Mouse (Mus musculus): ENCODE results near the gene Ino80d. TPM values are rescaled to one million over a fixed set of nuclear protein-coding genes. Genes with fewer than 3 reads are reported as not detected.

Ino80d gene
- polyA plus RNA-seq, 2 experiments: 10.2 to 10.5 TPM

DNA sequence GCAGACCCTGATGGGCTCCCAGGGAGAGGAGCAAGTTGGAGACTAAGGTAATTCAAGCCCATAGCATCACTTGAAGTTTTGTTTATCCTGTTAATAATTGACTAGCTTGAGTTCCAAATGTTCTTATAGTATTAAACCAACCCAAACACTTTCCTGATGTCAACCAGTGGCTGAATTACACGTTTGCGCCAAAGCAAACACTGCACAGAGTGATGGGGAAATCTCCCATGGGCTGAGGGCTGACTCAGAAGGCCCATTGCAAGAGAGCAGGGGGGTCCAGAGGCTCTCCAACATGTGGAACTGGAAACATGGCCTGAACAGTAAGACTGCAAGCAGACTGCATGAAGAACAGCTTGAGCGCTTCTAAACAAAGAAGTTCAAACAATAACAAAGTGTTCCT, 81.5 kb downstream of the Ino80d start:
- Histone ChIP-seq H3K27me3 (ENCODE audit: control insufficient read depth, insufficient read depth, low read length) (no peaks in the 10 kb centered on the region), H3K9ac (ENCODE audit: low read depth, low read length, severe bottlenecking) (no peak overlapping the region), H3K9me3 (ENCODE audit: control insufficient read depth, low read length) (no peaks in the 10 kb centered on the region), H3K27ac (replicated peaks; ENCODE audit: low read depth, low read length) (no peak overlapping the region), H3K4me1 (ENCODE audit: control insufficient read depth, insufficient read depth, low read length) (no peaks in the 10 kb centered on the region), H3K4me2 (replicated peaks; ENCODE audit: low read depth, low read length, severe bottlenecking) (no peak overlapping the region), H3K36me3 (ENCODE audit: control insufficient read depth, insufficient read depth, low read length) (no peaks in the 10 kb centered on the region), H3K4me3 (replicated peaks; ENCODE audit: low read length) (no peak overlapping the region)
- 79% methylated on average over 3 of the region's 3 CpGs for WGBS
- DNase-seq (ENCODE audit: low spot score) (no peak), ATAC-seq (ENCODE audit: low FRiP score, low read depth) (no peak)
- no peak for TF ChIP-seq POLR2A (IDR thresholded peaks at IDR 0.05; ENCODE audit: borderline replicate concordance, extremely low read depth, insufficient read depth, insufficient read length)

- no peak for ATAC-seq (ENCODE audit: low FRiP score, low read depth)
- Histone ChIP-seq H3K4me3 (replicated peaks; ENCODE audit: low read length) (no peak overlapping the region), H3K4me1 (ENCODE audit: control insufficient read depth, insufficient read depth, low read length) (no peaks in the 10 kb centered on the region), H3K27me3 (ENCODE audit: control insufficient read depth, insufficient read depth, low read length) (no peaks in the 10 kb centered on the region), H3K9me3 (ENCODE audit: control insufficient read depth, low read length) (no peaks in the 10 kb centered on the region), H3K36me3 (ENCODE audit: control insufficient read depth, insufficient read depth, low read length) (no peaks in the 10 kb centered on the region), H3K27ac (replicated peaks; ENCODE audit: low read depth, low read length) (no peak overlapping the region), H3K9ac (ENCODE audit: low read depth, low read length, severe bottlenecking) (no peak overlapping the region), H3K4me2 (replicated peaks; ENCODE audit: low read depth, low read length, severe bottlenecking) (no peak overlapping the region)
- DNase-seq (ENCODE audit: low spot score): no peak
- WGBS: 60% methylated on average over 2 of the region's 2 CpGs
- TF ChIP-seq POLR2A (IDR thresholded peaks at IDR 0.05; ENCODE audit: borderline replicate concordance, extremely low read depth, insufficient read depth, insufficient read length): no peak
Measured at GRCm38 (mm10) chr1:63019916-63020315, 94.6 kb downstream of the Ino80d start.

- Histone ChIP-seq H3K9me3 (ENCODE audit: control insufficient read depth, low read length) (no peaks in the 10 kb centered on the region), H3K27ac (replicated peaks; ENCODE audit: low read depth, low read length) (no peak overlapping the region), H3K4me1 (ENCODE audit: control insufficient read depth, insufficient read depth, low read length) (no peaks in the 10 kb centered on the region), H3K4me3 (replicated peaks; ENCODE audit: low read length) (no peak overlapping the region), H3K36me3 (ENCODE audit: control insufficient read depth, insufficient read depth, low read length) (no peaks in the 10 kb centered on the region), H3K4me2 (replicated peaks; ENCODE audit: low read depth, low read length, severe bottlenecking) (no peak overlapping the region), H3K27me3 (ENCODE audit: control insufficient read depth, insufficient read depth, low read length) (no peaks in the 10 kb centered on the region), H3K9ac (ENCODE audit: low read depth, low read length, severe bottlenecking) (no peak overlapping the region)
- no peak for TF ChIP-seq POLR2A (IDR thresholded peaks at IDR 0.05; ENCODE audit: borderline replicate concordance, extremely low read depth, insufficient read depth, insufficient read length)
- no peak for DNase-seq (ENCODE audit: low spot score)
- no peak for ATAC-seq (ENCODE audit: low FRiP score, low read depth)
- 53% methylated on average over 12 of the region's 12 CpGs for WGBS
Measured at GRCm38 (mm10) chr1:63005013-63005646, 109.3 kb downstream of the Ino80d start.

- TF ChIP-seq POLR2A (IDR thresholded peaks at IDR 0.05; ENCODE audit: borderline replicate concordance, extremely low read depth, insufficient read depth, insufficient read length): no peak
- Histone ChIP-seq H3K4me2 (replicated peaks; ENCODE audit: low read depth, low read length, severe bottlenecking) (no peak overlapping the region), H3K4me1 (ENCODE audit: control insufficient read depth, insufficient read depth, low read length) (no peaks in the 10 kb centered on the region), H3K9me3 (ENCODE audit: control insufficient read depth, low read length) (no peaks in the 10 kb centered on the region), H3K36me3 (ENCODE audit: control insufficient read depth, insufficient read depth, low read length) (no peaks in the 10 kb centered on the region), H3K9ac (ENCODE audit: low read depth, low read length, severe bottlenecking) (no peak overlapping the region), H3K27me3 (ENCODE audit: control insufficient read depth, insufficient read depth, low read length) (no peaks in the 10 kb centered on the region), H3K27ac (replicated peaks; ENCODE audit: low read depth, low read length) (no peak overlapping the region), H3K4me3 (replicated peaks; ENCODE audit: low read length) (no peak overlapping the region)
- ATAC-seq (ENCODE audit: low FRiP score, low read depth) (no peak), DNase-seq (ENCODE audit: low spot score) (no peak)
- 80% methylated on average over 3 of the region's 3 CpGs for WGBS
Measured at GRCm38 (mm10) chr1:63001874-63002273, 112.6 kb downstream of the Ino80d start.

- DNase-seq (ENCODE audit: low spot score) (no peak), ATAC-seq (ENCODE audit: low FRiP score, low read depth) (no peak)
- Histone ChIP-seq H3K9me3 (ENCODE audit: control insufficient read depth, low read length) (no peaks in the 10 kb centered on the region), H3K4me2 (replicated peaks; ENCODE audit: low read depth, low read length, severe bottlenecking) (no peak overlapping the region), H3K36me3 (ENCODE audit: control insufficient read depth, insufficient read depth, low read length) (no peaks in the 10 kb centered on the region), H3K9ac (ENCODE audit: low read depth, low read length, severe bottlenecking) (no peak overlapping the region), H3K4me1 (ENCODE audit: control insufficient read depth, insufficient read depth, low read length) (no peaks in the 10 kb centered on the region), H3K27ac (replicated peaks; ENCODE audit: low read depth, low read length) (no peak overlapping the region), H3K4me3 (replicated peaks; ENCODE audit: low read length) (no peak overlapping the region), H3K27me3 (ENCODE audit: control insufficient read depth, insufficient read depth, low read length) (no peaks in the 10 kb centered on the region)
- WGBS: 20% methylated on average over 1 of the region's 1 CpGs
- TF ChIP-seq POLR2A (IDR thresholded peaks at IDR 0.05; ENCODE audit: borderline replicate concordance, extremely low read depth, insufficient read depth, insufficient read length): no peak
Measured at GRCm38 (mm10) chr1:62993348-62993747, 121.1 kb downstream of the Ino80d start.
